8 mouse cellular contexts compared by ENCODE assay signal in genomic region chr13:52582506-52582877, GRCm38 (mm10). TPM values are rescaled to one million over a fixed set of nuclear protein-coding genes. Genes with fewer than 3 reads are reported as not detected.
DNase-seq lines count a peak whose midpoint lies in the region; ATAC-seq and TF ChIP-seq lines count a peak whose summit lies in the region.

No protein-coding gene starts in this region.

- no peak for TF ChIP-seq CTCF in forebrain, postnatal 0 days (IDR thresholded peaks at IDR 0.05; ENCODE audit: low read depth)

- H3K27ac ChIP-seq in forebrain, postnatal 0 days (ENCODE audit: low read depth, low read length) = no peak overlapping the region
- peak overlapping the region; percentile 44 for H3K27ac ChIP-seq in liver, embryonic 16.5 days (ENCODE audit: low read length)

- H3K9me3 ChIP-seq in forebrain, postnatal 0 days (ENCODE audit: low read length) = no peaks in the 10 kb centered on the region
- no peaks in the 10 kb centered on the region for H3K9me3 ChIP-seq in liver, embryonic 16.5 days (replicated peaks; ENCODE audit: control insufficient read depth, low read length)

- H3K4me3 ChIP-seq in forebrain, postnatal 0 days (ENCODE audit: low read depth, low read length) = peak overlapping the region; percentile 54
- H3K4me3 ChIP-seq in liver, embryonic 16.5 days (ENCODE audit: low read depth, low read length) = peak overlapping the region; percentile 66

- H3K9ac ChIP-seq in forebrain, postnatal 0 days = 0 out of 2 replicates have a peak overlapping the region, but pooled peaks have one; percentile 51
- peak overlapping the region; percentile 63; the same call in 1 of the 2 replicates for H3K9ac ChIP-seq in liver, embryonic 16.5 days (ENCODE audit: low read depth, low read length)

- H3K4me1 ChIP-seq in forebrain, postnatal 0 days (ENCODE audit: insufficient read depth) = no peaks in the 10 kb centered on the region; the same call in 1 of the 2 replicates
- no peaks in the 10 kb centered on the region; the same call in 1 of the 2 replicates for H3K4me1 ChIP-seq in liver, embryonic 16.5 days (ENCODE audit: control insufficient read depth, low read depth, low read length)

- WGBS in forebrain, postnatal 0 days = 25% methylated on average over 9 of the region's 9 CpGs
- 7% methylated on average over 9 of the region's 9 CpGs for WGBS in liver, embryonic 16.5 days (ENCODE audit: insufficient replicate concordance)

- H3K27me3 ChIP-seq in forebrain, postnatal 0 days (ENCODE audit: insufficient read depth, low read length) = peaks cover 7% of the 10 kb centered on the region; the same call in 1 of the 2 replicates
- peaks cover 16% of the 10 kb centered on the region for H3K27me3 ChIP-seq in liver, embryonic 16.5 days (ENCODE audit: control insufficient read depth, insufficient read depth, low read depth, low read length)

- no peaks in the 10 kb centered on the region for H3K36me3 ChIP-seq in forebrain, postnatal 0 days (ENCODE audit: insufficient read depth)
- no peaks in the 10 kb centered on the region for H3K36me3 ChIP-seq in liver, embryonic 16.5 days (ENCODE audit: control insufficient read depth, insufficient read depth)

- H3K4me2 ChIP-seq in forebrain, postnatal 0 days (ENCODE audit: low read depth) = peak overlapping the region; percentile 98
- H3K4me2 ChIP-seq in liver, embryonic 16.5 days (ENCODE audit: low read depth, low read length) = peak overlapping the region; percentile 80

- DNase-seq in adrenal gland, postnatal 14 days = peak; percentile 16
- DNase-seq in adrenal gland, postnatal 36 days = no peak
- DNase-seq in B cell, adult 2 months = peak; percentile 82
- DNase-seq in forebrain, postnatal 0 days = no peak
- peak; percentile 41 to 56 for DNase-seq in spleen, postnatal 14 days (ENCODE audit: low spot score in 2 of 2)
- DNase-seq in layer of hippocampus, postnatal 14 days (ENCODE audit: low spot score in 2 of 2) = no peak
- no peak for DNase-seq in layer of hippocampus, adult 11-12 months (ENCODE audit: low spot score)

- no peak for ATAC-seq in forebrain, postnatal 0 days
- ATAC-seq in liver, embryonic 16.5 days (ENCODE audit: low read depth) = 0 out of 2 replicates have a peak, but pooled peaks have one; percentile 24

RNA-seq across cellular contexts. Expression of gene Syk, which starts 0.5 kb away (rescaled TPM):
- total RNA-seq in adrenal gland, postnatal 14 days (2021) = 5.7 and 17.9 TPM in 2 replicates
- 1 to 10 TPM; 3.1 to 6.6 TPM for total RNA-seq in adrenal gland, postnatal 36 days (2021)
- 2.6 and 4.5 TPM in 2 replicates for total RNA-seq in forebrain, postnatal 0 days (2014; rRNA removed)
- polyA plus RNA-seq in forebrain, postnatal 0 days (2015; fragmentation: Nextera tagmentation; extraction: Ambion mirVana) = 0.88 and 1.6 TPM in 2 replicates
- polyA plus RNA-seq in liver, embryonic 16.5 days (2015; fragmentation: Nextera tagmentation; extraction: Ambion mirVana) = 5.3 and 5.9 TPM in 2 replicates
- 1 to 10 TPM; 4.7 to 5.6 TPM for total RNA-seq in layer of hippocampus, postnatal 14 days (2021)

RNA-seq across cellular contexts. Expression of gene Diras2, which starts 51.4 kb away (rescaled TPM):
- 5.7 and 6.1 TPM in 2 replicates for total RNA-seq in adrenal gland, postnatal 14 days (2021)
- 1 to 10 TPM; 3.8 to 4.3 TPM for total RNA-seq in adrenal gland, postnatal 36 days (2021)
- 41.5 and 47.6 TPM in 2 replicates for total RNA-seq in forebrain, postnatal 0 days (2014; rRNA removed)
- 4.8 and 6.3 TPM in 2 replicates for polyA plus RNA-seq in forebrain, postnatal 0 days (2015; fragmentation: Nextera tagmentation; extraction: Ambion mirVana)
- polyA plus RNA-seq in liver, embryonic 16.5 days (2015; fragmentation: Nextera tagmentation; extraction: Ambion mirVana) = 0.07 and 0.11 TPM in 2 replicates
- total RNA-seq in layer of hippocampus, postnatal 14 days (2021) = 100 to 1,000 TPM; 138 to 149 TPM

Comparison
In these comparisons a context has a peak if more than half of its experiments do, and no peak if none do; other contexts are left out.
1. DNase-seq: peak in adrenal gland, postnatal 14 days (single experiment), B cell, adult 2 months (2 of 2) and spleen, postnatal 14 days (2 of 2); none in adrenal gland, postnatal 36 days (0 of 2), forebrain, postnatal 0 days (single experiment), layer of hippocampus, postnatal 14 days (0 of 2) and layer of hippocampus, adult 11-12 months (single experiment).